Mouse (Mus musculus) liver, embryonic 12.5 days (tissue): ENCODE measurements around the gene Gusb. TPM values are rescaled to one million over a fixed set of nuclear protein-coding genes. Genes with fewer than 3 reads are reported as not detected.
A peak's percentile ranks its signal among the peaks of the same experiment; 100 is the strongest.
"Not testable (repeated sequence)": the region's sequence is repeated elsewhere in the genome, so short reads cannot be mapped to it uniquely, and the experiment has no call there.

Source experiments
- ATAC-seq: fragments of 200-750 bp; cut with Nextera tagmentation; 2 replicates; pipeline ENCODE4 v1.8.0; 2017; ENCODE audit warnings: moderate number of reproducible peaks, mild to moderate bottlenecking, moderate library complexity
- H3K27ac ChIP-seq: fragments of 300-500 bp; sonication (generic); 2 replicates; pipeline ENCODE4 v1.5.1; 2016; ENCODE audit warnings: mild to moderate bottlenecking
- H3K27me3 ChIP-seq: fragments of 300-500 bp; sonication (generic); replicated peaks from 2 replicates; pipeline ENCODE4 v1.6.1; 2016; ENCODE audit warnings: mild to moderate bottlenecking, moderate library complexity
- H3K36me3 ChIP-seq: fragments of 300-500 bp; sonication (generic); 2 replicates; pipeline ENCODE4 v1.6.1; 2016; ENCODE audit warnings: mild to moderate bottlenecking, moderate library complexity
- H3K4me1 ChIP-seq: fragments of 300-500 bp; sonication (generic); 2 replicates; pipeline ENCODE4 v1.6.1; 2016
- H3K4me2 ChIP-seq: fragments of 300-500 bp; sonication (generic); 2 replicates; pipeline ENCODE4 v1.6.1; 2016; ENCODE audit warnings: mild to moderate bottlenecking, moderate library complexity
- H3K4me3 ChIP-seq: fragments of 300-500 bp; sonication (generic); 2 replicates; pipeline ENCODE4 v1.5.1; 2016; ENCODE audit warnings: mild to moderate bottlenecking, moderate library complexity
- H3K9ac ChIP-seq: fragments of 300-500 bp; sonication (generic); 2 replicates; pipeline ENCODE4 v1.6.1; 2016; ENCODE audit warnings: mild to moderate bottlenecking, moderate library complexity
- H3K9me3 ChIP-seq: fragments of 300-500 bp; sonication (generic); replicated peaks from 2 replicates; pipeline ENCODE4 v1.6.1; 2016; ENCODE audit warnings: mild to moderate bottlenecking, moderate library complexity
- WGBS: fragments of 180-500 bp; shearing (Covaris S2); methylation state at CpG from one replicate; pipeline ENCODE4 v1.1.7; 2016; ENCODE audit not compliant: insufficient replicate concordance; 5-methylcytosine and 5-hydroxymethylcytosine counted together
- polyA plus RNA-seq: library from polyadenylated mRNA; unstranded; fragments of >200 nt; fragmentation: Nextera tagmentation; extraction: Ambion mirVana; gene quantifications from 2 replicates; pipeline ENCODE4 v1.2.1, GENCODE M21; 2016

Gusb gene
- polyA plus RNA-seq, 1 experiment from 2014 or later, result 49.1 TPM

- no peak for ATAC-seq
- Histone ChIP-seq H3K4me3 (no peak overlapping the region), H3K27ac (no peak overlapping the region), H3K36me3 (peaks cover 13% of the 10 kb centered on the region), H3K4me1 (peaks cover 44% of the 10 kb centered on the region), H3K9ac (no peak overlapping the region), H3K9me3 (no peaks in the 10 kb centered on the region), H3K4me2 (no peak overlapping the region), H3K27me3 (no peaks in the 10 kb centered on the region)
- WGBS, result 93% methylated on average over 3 of the region's 3 CpGs
Observed at GRCm38 (mm10) chr5:129966448-129966847, 36.4 kb downstream of the Gusb start.

GRCm38 (mm10) chr5:129963224-129963623, 39.6 kb downstream of the Gusb start:
- Histone ChIP-seq H3K9me3 (no peaks in the 10 kb centered on the region), H3K4me2 (no peak overlapping the region), H3K9ac (no peak overlapping the region), H3K27ac (no peak overlapping the region), H3K36me3 (peaks cover 27% of the 10 kb centered on the region), H3K4me3 (no peak overlapping the region), H3K4me1 (peaks cover 31% of the 10 kb centered on the region; the same call in 1 of the 2 replicates), H3K27me3 (no peaks in the 10 kb centered on the region)
- ATAC-seq, result no peak
- WGBS, result 87% methylated on average over 4 of the region's 4 CpGs

- Histone ChIP-seq H3K4me3 (no peak overlapping the region), H3K4me1 (peaks cover 49% of the 10 kb centered on the region), H3K9ac (peak overlapping the region; percentile 33; the same call in 1 of the 2 replicates), H3K36me3 (peaks cover 29% of the 10 kb centered on the region), H3K27me3 (no peaks in the 10 kb centered on the region), H3K9me3 (no peaks in the 10 kb centered on the region), H3K27ac (peak overlapping the region; percentile 87), H3K4me2 (peak overlapping the region; percentile 47)
- 25% methylated on average over 6 of the region's 6 CpGs for WGBS
- ATAC-seq, result peak; percentile 83
Observed at GRCm38 (mm10) chr5:129955792-129956191, 47.1 kb downstream of the Gusb start.

- Histone ChIP-seq H3K4me1 (peaks cover 55% of the 10 kb centered on the region), H3K9me3 (no peaks in the 10 kb centered on the region), H3K36me3 (peaks cover 24% of the 10 kb centered on the region), H3K4me2 (peak overlapping the region; percentile 47), H3K27me3 (no peaks in the 10 kb centered on the region), H3K4me3 (no peak overlapping the region), H3K9ac (peak overlapping the region; percentile 33; the same call in 1 of the 2 replicates), H3K27ac (peak overlapping the region; percentile 87)
- ATAC-seq, result peak; percentile 78
- WGBS, result 37% methylated on average over 5 of the region's 5 CpGs
Observed at GRCm38 (mm10) chr5:129954473-129955254, 48.2 kb downstream of the Gusb start.

GRCm38 (mm10) chr5:129952143-129952542, 50.7 kb downstream of the Gusb start:
- Histone ChIP-seq H3K27me3 (no peaks in the 10 kb centered on the region), H3K9me3 (no peaks in the 10 kb centered on the region), H3K36me3 (peaks cover 17% of the 10 kb centered on the region), H3K27ac (peak overlapping the region; percentile 45; the same call in 1 of the 2 replicates), H3K4me2 (0 out of 2 replicates have a peak overlapping the region, but pooled peaks have one; percentile 4), H3K4me1 (peaks cover 64% of the 10 kb centered on the region), H3K9ac (no peak overlapping the region), H3K4me3 (no peak overlapping the region)
- 44% methylated on average over 4 of the region's 4 CpGs for WGBS
- ATAC-seq, result no peak

GRCm38 (mm10) chr5:129947528-129948033, 55.3 kb downstream of the Gusb start:
- H3K36me3 ChIP-seq, result peaks cover 37% of the 10 kb centered on the region
- H3K4me1 ChIP-seq, result peaks cover 56% of the 10 kb centered on the region
- no peak for ATAC-seq
- no peak overlapping the region for H3K9ac ChIP-seq
- H3K4me3 ChIP-seq, result no peak overlapping the region
- 66% methylated on average over 2 of the region's 2 CpGs for WGBS
- H3K27me3 ChIP-seq, result no peaks in the 10 kb centered on the region
- H3K4me2 ChIP-seq, result no peak overlapping the region
- H3K27ac ChIP-seq, result 0 out of 2 replicates have a peak overlapping the region, but pooled peaks have one; percentile 10
- H3K9me3 ChIP-seq, result no peaks in the 10 kb centered on the region

- WGBS, result 23% methylated on average over 1 of the region's 1 CpGs
- Histone ChIP-seq H3K27ac (peak overlapping the region; percentile 58), H3K4me2 (peak overlapping the region; percentile 83), H3K4me3 (peak overlapping the region; percentile 32), H3K36me3 (peaks cover 33% of the 10 kb centered on the region), H3K9me3 (no peaks in the 10 kb centered on the region), H3K27me3 (no peaks in the 10 kb centered on the region), H3K4me1 (peaks cover 54% of the 10 kb centered on the region), H3K9ac (peak overlapping the region; percentile 95)
- no peak for ATAC-seq
Observed at GRCm38 (mm10) chr5:129943402-129943801, 59.4 kb downstream of the Gusb start.

- peaks cover 44% of the 10 kb centered on the region for H3K4me1 ChIP-seq
- under 1% methylated on average over 51 of the region's 82 CpGs for WGBS
- peak; percentile 36 for ATAC-seq
- H3K9ac ChIP-seq, result peak overlapping the region; percentile 95
- not testable (repeated sequence) for H3K27me3 ChIP-seq, H3K9me3 ChIP-seq
- H3K4me3 ChIP-seq, result peak overlapping the region; percentile 96
- H3K4me2 ChIP-seq, result peak overlapping the region; percentile 83
- peaks cover 22% of the 10 kb centered on the region for H3K36me3 ChIP-seq
- peak overlapping the region; percentile 96 for H3K27ac ChIP-seq
Observed at GRCm38 (mm10) chr5:129942073-129942939, 60.5 kb downstream of the Gusb start.

- peaks cover 38% of the 10 kb centered on the region for H3K4me1 ChIP-seq
- H3K4me3 ChIP-seq, result peak within 1 kb of the TSS; percentile 96
- no peaks in the 10 kb centered on the region for H3K9me3 ChIP-seq
- peak; percentile 95 for ATAC-seq
- 1% methylated on average over 59 of the region's 59 CpGs for WGBS
- peak within 1 kb of the TSS; percentile 83 for H3K4me2 ChIP-seq
- no peaks in the 10 kb centered on the region for H3K27me3 ChIP-seq
- peak within 1 kb of the TSS; percentile 96 for H3K27ac ChIP-seq
- peak within 1 kb of the TSS; percentile 95 for H3K9ac ChIP-seq
- H3K36me3 ChIP-seq, result peaks cover 16% of the 10 kb centered on the region
Observed at GRCm38 (mm10) chr5:129941495-129942045, 61.3 kb downstream of the Gusb start, which contains the start of gene Vkorc1l1. TSS of gene Vkorc1l1 (plus strand) at chr5:129941970.

GRCm38 (mm10) chr5:129940736-129941494, 61.9 kb downstream of the Gusb start:
- Histone ChIP-seq H3K36me3 (peaks cover 14% of the 10 kb centered on the region), H3K4me2 (peak overlapping the region; percentile 74), H3K9me3 (no peaks in the 10 kb centered on the region), H3K9ac (peak overlapping the region; percentile 64), H3K27me3 (no peaks in the 10 kb centered on the region), H3K4me3 (peak overlapping the region; percentile 96), H3K4me1 (peaks cover 34% of the 10 kb centered on the region), H3K27ac (peak overlapping the region; percentile 82)
- peak; percentile 33 for ATAC-seq
- WGBS, result 3% methylated on average over 9 of the region's 9 CpGs

GRCm38 (mm10) chr5:129940281-129940680, 62.6 kb downstream of the Gusb start:
- Histone ChIP-seq H3K27ac (no peak overlapping the region), H3K9me3 (no peaks in the 10 kb centered on the region), H3K27me3 (no peaks in the 10 kb centered on the region), H3K36me3 (peaks cover 10% of the 10 kb centered on the region), H3K4me2 (peak overlapping the region; percentile 74), H3K9ac (no peak overlapping the region), H3K4me3 (no peak overlapping the region), H3K4me1 (peaks cover 29% of the 10 kb centered on the region)
- WGBS, result 58% methylated on average over 2 of the region's 2 CpGs
- ATAC-seq, result no peak
